Mouse (Mus musculus) C2C12 (cell line): ENCODE measurements around the gene Socs1.

Experiments
- CTCF ChIP-seq: IDR thresholded peaks from one replicate; pipeline ENCODE4 v1.5.1; 2011; ENCODE audit not compliant: control insufficient read depth, insufficient read depth, insufficient read length
- FOSL1 ChIP-seq: IDR thresholded peaks from one replicate; pipeline ENCODE4 v1.8.0; 2011; ENCODE audit warnings: mild to moderate bottlenecking, low read length; ENCODE audit not compliant: poor library complexity, insufficient read depth, severe bottlenecking
- MAX ChIP-seq: IDR thresholded peaks from one replicate; pipeline ENCODE4 v1.6.1; 2011; ENCODE audit warnings: mild to moderate bottlenecking, control low read depth
- MYOG ChIP-seq: IDR thresholded peaks from one replicate; pipeline ENCODE4 v1.6.1; 2011; ENCODE audit not compliant: control insufficient read depth, insufficient read length; ENCODE audit errors: extremely low read depth
- USF1 ChIP-seq: IDR thresholded peaks from one replicate; pipeline ENCODE4 v1.6.1; 2011; ENCODE audit warnings: low read depth, mild to moderate bottlenecking, control low read depth, moderate library complexity

GRCm38 (mm10) chr16:10786782-10787547 lies 1.6 kb upstream of the Socs1 start:
- TF ChIP-seq FOSL1 (no peak), CTCF (no peak), USF1 (no peak), MAX (no peak), MYOG (no peak)
